Mouse (Mus musculus) brain, embryonic 14.5 days (tissue): ENCODE measurements around the gene Ost4. TPM values are rescaled to one million over a fixed set of nuclear protein-coding genes. Genes with fewer than 3 reads are reported as not detected.

Experiments
- DNase-seq: peaks from one replicate; pipeline ENCODE4 v3.0.0-alpha.2; 2011; ENCODE audit warnings: low read depth
- CTCF ChIP-seq: fragments of 200-500 bp; IDR thresholded peaks from 2 replicates; pipeline ENCODE4 v1.5.1; 2012; ENCODE audit warnings: inconsistent platforms, mild to moderate bottlenecking, moderate library complexity, borderline replicate concordance; ENCODE audit not compliant: insufficient read depth, insufficient read length; ENCODE audit errors: extremely low read depth
- POLR2A ChIP-seq: fragments of 200-500 bp; IDR thresholded peaks from 2 replicates; pipeline ENCODE4 v1.6.1; 2012; ENCODE audit warnings: mild to moderate bottlenecking, inconsistent platforms, borderline replicate concordance; ENCODE audit not compliant: poor library complexity, insufficient read depth, insufficient read length, severe bottlenecking; ENCODE audit errors: extremely low read depth
- polyA plus RNA-seq: library from polyadenylated mRNA; depleted of rRNA; stranded (reverse); fragments of >200 nt; gene quantifications from 2 replicates; pipeline ENCODE4 v1.2.3, GENCODE M21; 2012; rRNA removed

Gene Ost4
- polyA plus RNA-seq, result 162 and 256 TPM in 2 replicates

GRCm38 (mm10) chr5:30907413-30908059 is at the start of gene Ost4:
Gene Ost4 (minus strand): TSS chr5:30907788.
- peak; percentile 77 for TF ChIP-seq POLR2A
- no peak for TF ChIP-seq CTCF
- peak; percentile 98 for DNase-seq

GRCm38 (mm10) chr5:30955751-30956150 is 48.2 kb upstream of the Ost4 start:
- no peak for DNase-seq
- TF ChIP-seq POLR2A, result no peak
- TF ChIP-seq CTCF, result no peak

GRCm38 (mm10) chr5:30954556-30954955 is 47.0 kb upstream of the Ost4 start:
- no peak for DNase-seq
- TF ChIP-seq POLR2A (no peak), CTCF (no peak)

GRCm38 (mm10) chr5:30954065-30954464 is 46.5 kb upstream of the Ost4 start:
- DNase-seq, result no peak

GRCm38 (mm10) chr5:30952551-30952950 is 45.0 kb upstream of the Ost4 start:
- no peak for DNase-seq
- TF ChIP-seq CTCF, result no peak
- no peak for TF ChIP-seq POLR2A

More at GRCm38 (mm10) chr5:30954065-30954464, 46.5 kb upstream of the Ost4 start:
- no peak for TF ChIP-seq CTCF
- TF ChIP-seq POLR2A, result no peak

GRCm38 (mm10) chr5:30951706-30952105 is 44.1 kb upstream of the Ost4 start:
- DNase-seq, result no peak
- no peak for TF ChIP-seq CTCF
- TF ChIP-seq POLR2A, result no peak

- TF ChIP-seq POLR2A (no peak), CTCF (no peak)
- no peak for DNase-seq
These were observed 43.3 kb upstream of the Ost4 start for GRCm38 (mm10) chr5:30950922-30951321.

GRCm38 (mm10) chr5:30950451-30950850 is 42.9 kb upstream of the Ost4 start:
- TF ChIP-seq POLR2A (no peak), CTCF (no peak)
- no peak for DNase-seq

GRCm38 (mm10) chr5:30949654-30950326 is 42.2 kb upstream of the Ost4 start:
- peak; percentile 9; the same call in 1 of the 2 replicates for TF ChIP-seq CTCF
- peak; percentile 42; the same call in 1 of the 2 replicates for TF ChIP-seq POLR2A
- peak; percentile 96 for DNase-seq

- no peak for TF ChIP-seq CTCF
- no peak for TF ChIP-seq POLR2A
These were observed 41.0 kb upstream of the Ost4 start for GRCm38 (mm10) chr5:30948620-30949019.

GRCm38 (mm10) chr5:30944956-30945781 is 37.6 kb upstream of the Ost4 start, which contains the start of gene Cgref1:
Gene Cgref1 (minus strand): TSS chr5:30945591.
- DNase-seq, result peak; percentile 77
- TF ChIP-seq POLR2A (0 out of 2 replicates have a peak, but pooled peaks have one; percentile 20), CTCF (peak; percentile 53; the same call in 1 of the 2 replicates)

More at GRCm38 (mm10) chr5:30948620-30949019, 41.0 kb upstream of the Ost4 start:
- DNase-seq, result no peak
